In genomic region chr11:49829176-49829745, GRCm38 (mm10) we compare ENCODE assay signal across 16 mouse cellular contexts. TPM values are rescaled to one million over a fixed set of nuclear protein-coding genes. Genes with fewer than 3 reads are reported as not detected.
A peak's percentile ranks its signal among the peaks of the same experiment; 100 is the strongest.
DNase-seq lines count a peak whose midpoint lies in the region; ATAC-seq and TF ChIP-seq lines count a peak whose summit lies in the region.
"Had no signal": no experiment of that assay in that cellular context is flagged by ENCODE, and none has a peak within 500 bp of the region (broad histone marks: within the 10 kb centered on the region; RNA-seq: fewer than 3 reads in every experiment).

No protein-coding gene starts in this region.

- peak; percentile 42 for DNase-seq in embryonic facial prominence, embryonic 14.5 days (ENCODE audit: low spot score)
- no peak for DNase-seq in embryonic facial prominence, embryonic 10.5 days (ENCODE audit: low spot score)
- DNase-seq in intestine, embryonic 14.5 days (ENCODE audit: low spot score), result no peak
- DNase-seq in lung, postnatal 36 days, result peak; percentile 66
- no peak for DNase-seq in hindbrain, postnatal 0 days (ENCODE audit: low spot score)
- no peak for DNase-seq in urinary bladder, adult 18-20 months (ENCODE audit: low spot score in 2 of 2)
- DNase-seq: adrenal gland, postnatal 10 days; cerebellum, adult 9-11 months; kidney, postnatal 14 days had no signal

- H3K9ac ChIP-seq in embryonic facial prominence, embryonic 14.5 days (ENCODE audit: low read depth, low read length), result no peak overlapping the region
- H3K9ac ChIP-seq in intestine, embryonic 14.5 days (ENCODE audit: low read length), result no peak overlapping the region
- no peak overlapping the region for H3K9ac ChIP-seq in intestine, postnatal 0 days (ENCODE audit: low read depth, low read length)
- no peak overlapping the region for H3K9ac ChIP-seq in intestine, embryonic 15.5 days
- no peak overlapping the region for H3K9ac ChIP-seq in hindbrain, postnatal 0 days (replicated peaks; ENCODE audit: low read length)
- H3K9ac ChIP-seq: hindbrain, embryonic 14.5 days; liver, embryonic 14.5 days had no signal

- no peak overlapping the region for H3K27ac ChIP-seq in embryonic facial prominence, embryonic 14.5 days (replicated peaks; ENCODE audit: low read depth, low read length)
- no peak overlapping the region for H3K27ac ChIP-seq in embryonic facial prominence, embryonic 10.5 days (replicated peaks)
- peak overlapping the region; percentile 43; the same call in 1 of the 2 replicates for H3K27ac ChIP-seq in intestine, embryonic 14.5 days (ENCODE audit: low read depth)
- H3K27ac ChIP-seq in intestine, postnatal 0 days (ENCODE audit: low read depth, low read length), result no peak overlapping the region
- peak overlapping the region; percentile 32 for H3K27ac ChIP-seq in intestine, embryonic 15.5 days
- H3K27ac ChIP-seq in hindbrain, postnatal 0 days, result no peak overlapping the region
- H3K27ac ChIP-seq: forebrain, embryonic 10.5 days; hindbrain, embryonic 14.5 days; liver, embryonic 14.5 days had no signal

- no peak for TF ChIP-seq CTCF in intestine, postnatal 0 days (IDR thresholded peaks at IDR 0.05; ENCODE audit: low read depth)
- TF ChIP-seq CTCF in hindbrain, postnatal 0 days (IDR thresholded peaks at IDR 0.05; ENCODE audit: low read depth), result no peak

- H3K4me2 ChIP-seq in embryonic facial prominence, embryonic 14.5 days (ENCODE audit: low read depth, low read length), result no peak overlapping the region
- peak overlapping the region; percentile 7 for H3K4me2 ChIP-seq in intestine, embryonic 14.5 days (ENCODE audit: low read length)
- no peak overlapping the region for H3K4me2 ChIP-seq in intestine, postnatal 0 days (replicated peaks; ENCODE audit: low read depth)
- H3K4me2 ChIP-seq in intestine, embryonic 15.5 days (replicated peaks), result no peak overlapping the region
- no peak overlapping the region for H3K4me2 ChIP-seq in hindbrain, postnatal 0 days (ENCODE audit: low read depth, low read length)
- H3K4me2 ChIP-seq: hindbrain, embryonic 14.5 days; midbrain, embryonic 11.5 days had no signal

- no peaks in the 10 kb centered on the region for H3K4me1 ChIP-seq in embryonic facial prominence, embryonic 14.5 days (ENCODE audit: control insufficient read depth, insufficient read depth, low read length)
- peaks cover 9% of the 10 kb centered on the region for H3K4me1 ChIP-seq in embryonic facial prominence, embryonic 10.5 days
- H3K4me1 ChIP-seq in intestine, embryonic 14.5 days (replicated peaks; ENCODE audit: control insufficient read depth, insufficient read depth, low read length), result peaks cover 12% of the 10 kb centered on the region
- H3K4me1 ChIP-seq in intestine, postnatal 0 days (replicated peaks; ENCODE audit: control insufficient read depth, insufficient read depth, low read length), result no peaks in the 10 kb centered on the region
- 0 out of 2 replicates have a peak, but pooled peaks cover 3% of the 10 kb centered on the region for H3K4me1 ChIP-seq in intestine, embryonic 15.5 days (replicated peaks)
- H3K4me1 ChIP-seq in hindbrain, postnatal 0 days (ENCODE audit: insufficient read depth, low read length), result no peaks in the 10 kb centered on the region
- H3K4me1 ChIP-seq: forebrain, embryonic 10.5 days had no signal

- no peaks in the 10 kb centered on the region for H3K27me3 ChIP-seq in embryonic facial prominence, embryonic 14.5 days (replicated peaks; ENCODE audit: control insufficient read depth, insufficient read depth, low read length)
- no peaks in the 10 kb centered on the region for H3K27me3 ChIP-seq in embryonic facial prominence, embryonic 10.5 days (replicated peaks; ENCODE audit: low read depth, poor library complexity, severe bottlenecking)
- no peaks in the 10 kb centered on the region for H3K27me3 ChIP-seq in intestine, embryonic 14.5 days (replicated peaks; ENCODE audit: control insufficient read depth, insufficient read depth, low read length)
- H3K27me3 ChIP-seq in intestine, postnatal 0 days (replicated peaks; ENCODE audit: control insufficient read depth, insufficient read depth, low read length), result no peaks in the 10 kb centered on the region
- no peaks in the 10 kb centered on the region for H3K27me3 ChIP-seq in intestine, embryonic 15.5 days (replicated peaks)
- no peaks in the 10 kb centered on the region for H3K27me3 ChIP-seq in hindbrain, postnatal 0 days (ENCODE audit: insufficient read depth, low read length)

- no peak for ATAC-seq in embryonic facial prominence, embryonic 14.5 days (ENCODE audit: low read depth)
- ATAC-seq in intestine, embryonic 14.5 days (replicated peaks; ENCODE audit: low FRiP score, low TSS enrichment, low read depth), result no peak; the same call in 1 of the 2 replicates
- no peak for ATAC-seq in intestine, postnatal 0 days
- ATAC-seq in intestine, embryonic 15.5 days, result peak; percentile 26
- ATAC-seq in hindbrain, postnatal 0 days, result no peak

- H3K36me3 ChIP-seq in embryonic facial prominence, embryonic 14.5 days (ENCODE audit: control insufficient read depth, insufficient read depth, low read length), result peaks cover 59% of the 10 kb centered on the region
- peaks cover 98% of the 10 kb centered on the region for H3K36me3 ChIP-seq in embryonic facial prominence, embryonic 10.5 days (replicated peaks)
- peaks cover 19% of the 10 kb centered on the region for H3K36me3 ChIP-seq in intestine, embryonic 14.5 days (ENCODE audit: control insufficient read depth, insufficient read depth, low read length)
- no peaks in the 10 kb centered on the region for H3K36me3 ChIP-seq in intestine, postnatal 0 days (ENCODE audit: control insufficient read depth, insufficient read depth)
- H3K36me3 ChIP-seq in intestine, embryonic 15.5 days, result no peaks in the 10 kb centered on the region
- H3K36me3 ChIP-seq in hindbrain, postnatal 0 days (ENCODE audit: insufficient read depth, low read length), result peaks cover 3% of the 10 kb centered on the region; the same call in 1 of the 2 replicates

- H3K9me3 ChIP-seq in embryonic facial prominence, embryonic 14.5 days (ENCODE audit: control insufficient read depth, low read length), result no peaks in the 10 kb centered on the region
- no peaks in the 10 kb centered on the region for H3K9me3 ChIP-seq in embryonic facial prominence, embryonic 10.5 days
- H3K9me3 ChIP-seq in intestine, embryonic 14.5 days (ENCODE audit: control insufficient read depth, low read length), result no peaks in the 10 kb centered on the region
- no peaks in the 10 kb centered on the region for H3K9me3 ChIP-seq in intestine, postnatal 0 days (ENCODE audit: control insufficient read depth)
- no peaks in the 10 kb centered on the region for H3K9me3 ChIP-seq in intestine, embryonic 15.5 days
- no peaks in the 10 kb centered on the region for H3K9me3 ChIP-seq in hindbrain, postnatal 0 days (ENCODE audit: low read length)
- H3K9me3 ChIP-seq: forebrain, embryonic 10.5 days had no signal

- H3K4me3 ChIP-seq in embryonic facial prominence, embryonic 14.5 days (ENCODE audit: low read depth, low read length), result no peak overlapping the region
- H3K4me3 ChIP-seq in embryonic facial prominence, embryonic 10.5 days, result no peak overlapping the region
- no peak overlapping the region for H3K4me3 ChIP-seq in intestine, embryonic 14.5 days (ENCODE audit: low read depth, low read length)
- no peak overlapping the region for H3K4me3 ChIP-seq in intestine, postnatal 0 days (ENCODE audit: low read depth, low read length)
- no peak overlapping the region for H3K4me3 ChIP-seq in intestine, embryonic 15.5 days (replicated peaks)
- H3K4me3 ChIP-seq in hindbrain, postnatal 0 days (ENCODE audit: low read length), result no peak overlapping the region
- H3K4me3 ChIP-seq: forebrain, embryonic 10.5 days; myocyte had no signal

- WGBS in embryonic facial prominence, embryonic 14.5 days, result 59% methylated on average over 7 of the region's 7 CpGs
- 84% methylated on average over 7 of the region's 7 CpGs for WGBS in embryonic facial prominence, embryonic 10.5 days
- 32% methylated on average over 7 of the region's 7 CpGs for WGBS in intestine, embryonic 14.5 days
- WGBS in intestine, postnatal 0 days, result 46% methylated on average over 7 of the region's 7 CpGs
- WGBS in intestine, embryonic 15.5 days, result 39% methylated on average over 7 of the region's 7 CpGs
- 78% methylated on average over 7 of the region's 7 CpGs for WGBS in hindbrain, postnatal 0 days

RNA-seq across cellular contexts. Expression of gene Mapk9, which starts 17.3 kb away (rescaled TPM):
- 41.7 and 43.0 TPM in 2 replicates for polyA plus RNA-seq in embryonic facial prominence, embryonic 14.5 days (2014; fragmentation: Nextera tagmentation; extraction: Ambion mirVana)
- polyA plus RNA-seq in embryonic facial prominence, embryonic 10.5 days (2016; fragmentation: Nextera tagmentation; extraction: Ambion mirVana), result 26.0 and 28.4 TPM in 2 replicates
- polyA plus RNA-seq in intestine, embryonic 14.5 days (2014; fragmentation: Nextera tagmentation; extraction: Ambion mirVana), result 32.2 and 33.4 TPM in 2 replicates
- 21.7 and 22.0 TPM in 2 replicates for polyA plus RNA-seq in intestine, postnatal 0 days (2015; fragmentation: Nextera tagmentation; extraction: Ambion mirVana)
- polyA plus RNA-seq in intestine, embryonic 15.5 days (2015; fragmentation: Nextera tagmentation; extraction: Ambion mirVana), result 29.9 and 32.1 TPM in 2 replicates
- 124 and 127 TPM in 2 replicates for total RNA-seq in hindbrain, postnatal 0 days (2014; rRNA removed)
- polyA plus RNA-seq in hindbrain, postnatal 0 days (2015; fragmentation: Nextera tagmentation; extraction: Ambion mirVana), result 66.4 and 70.4 TPM in 2 replicates

RNA-seq across cellular contexts. Expression of gene Gfpt2, which starts 35.3 kb away (rescaled TPM):
- polyA plus RNA-seq in embryonic facial prominence, embryonic 14.5 days (2014; fragmentation: Nextera tagmentation; extraction: Ambion mirVana), result 22.5 and 26.9 TPM in 2 replicates
- polyA plus RNA-seq in embryonic facial prominence, embryonic 10.5 days (2016; fragmentation: Nextera tagmentation; extraction: Ambion mirVana), result 40.5 and 44.0 TPM in 2 replicates
- 7.0 and 7.7 TPM in 2 replicates for polyA plus RNA-seq in intestine, embryonic 14.5 days (2014; fragmentation: Nextera tagmentation; extraction: Ambion mirVana)
- polyA plus RNA-seq in intestine, postnatal 0 days (2015; fragmentation: Nextera tagmentation; extraction: Ambion mirVana), result 1.7 and 2.8 TPM in 2 replicates
- 6.5 and 6.7 TPM in 2 replicates for polyA plus RNA-seq in intestine, embryonic 15.5 days (2015; fragmentation: Nextera tagmentation; extraction: Ambion mirVana)
- total RNA-seq in hindbrain, postnatal 0 days (2014; rRNA removed), result 2.5 and 3.8 TPM in 2 replicates
- polyA plus RNA-seq in hindbrain, postnatal 0 days (2015; fragmentation: Nextera tagmentation; extraction: Ambion mirVana), result 5.0 and 5.4 TPM in 2 replicates

Comparison
In these comparisons a context has a peak if more than half of its experiments do, and no peak if none do; other contexts are left out.
1. DNase-seq: peak in embryonic facial prominence, embryonic 14.5 days (single experiment) and lung, postnatal 36 days (single experiment); none in embryonic facial prominence, embryonic 10.5 days (single experiment), intestine, embryonic 14.5 days (single experiment), hindbrain, postnatal 0 days (single experiment) and urinary bladder, adult 18-20 months (0 of 2).
2. H3K27ac ChIP-seq: peak in intestine, embryonic 14.5 days (single experiment) and intestine, embryonic 15.5 days (single experiment); none in embryonic facial prominence, embryonic 14.5 days (single experiment), embryonic facial prominence, embryonic 10.5 days (single experiment), intestine, postnatal 0 days (single experiment) and hindbrain, postnatal 0 days (single experiment).